ENCODE assay signal across 24 mouse cellular contexts in genomic region chr14:120113316-120113715, GRCm38 (mm10).
"Had no signal": no experiment of that assay in that cellular context is flagged by ENCODE, and none has a peak within 500 bp of the region (broad histone marks: within the 10 kb centered on the region; RNA-seq: fewer than 3 reads in every experiment).

No protein-coding gene starts in this region.

- DNase-seq: forebrain, postnatal 0 days; gastrocnemius, postnatal 14 days; gastrocnemius, postnatal 36 days; heart, adult 2 months; heart, postnatal 14 days; heart, postnatal 36 days; kidney, adult 11 months; kidney, adult 2 months; kidney, adult 9 months; kidney, postnatal 14 days; kidney, postnatal 36 days; layer of hippocampus, adult 9-11 months; layer of hippocampus, postnatal 36 days; left cerebral cortex, postnatal 4 days had no signal

- H3K4me3 ChIP-seq: heart, adult 2 months; heart, embryonic 13.5 days; heart, embryonic 15.5 days; hindbrain, embryonic 13.5 days; hindbrain, embryonic 15.5 days; kidney, embryonic 15.5 days; limb, embryonic 13.5 days had no signal

- H3K27ac ChIP-seq: heart, adult 2 months; heart, embryonic 13.5 days; heart, embryonic 15.5 days; hindbrain, embryonic 13.5 days; hindbrain, embryonic 15.5 days; hindbrain, postnatal 0 days; kidney, embryonic 15.5 days; kidney, postnatal 0 days; limb, embryonic 13.5 days had no signal

- H3K4me1 ChIP-seq: hindbrain, embryonic 13.5 days; hindbrain, embryonic 15.5 days; limb, embryonic 13.5 days had no signal

- ATAC-seq: forebrain, postnatal 0 days; hindbrain, postnatal 0 days; intestine, embryonic 16.5 days had no signal

- H3K9me3 ChIP-seq: heart, embryonic 13.5 days; heart, embryonic 15.5 days; hindbrain, embryonic 13.5 days; hindbrain, embryonic 15.5 days; kidney, embryonic 15.5 days; limb, embryonic 13.5 days had no signal

- H3K27me3 ChIP-seq: heart, embryonic 13.5 days; heart, embryonic 15.5 days; hindbrain, embryonic 13.5 days; hindbrain, embryonic 15.5 days; kidney, embryonic 15.5 days; limb, embryonic 13.5 days had no signal

- H3K9ac ChIP-seq: forebrain, postnatal 0 days; heart, embryonic 13.5 days; heart, embryonic 15.5 days; hindbrain, embryonic 13.5 days; hindbrain, embryonic 15.5 days; kidney, embryonic 15.5 days; limb, embryonic 13.5 days had no signal

- H3K4me2 ChIP-seq: heart, embryonic 11.5 days; heart, embryonic 13.5 days; heart, embryonic 15.5 days; hindbrain, embryonic 13.5 days; hindbrain, embryonic 15.5 days; kidney, embryonic 15.5 days; limb, embryonic 13.5 days had no signal

- H3K36me3 ChIP-seq: heart, embryonic 13.5 days; heart, embryonic 15.5 days; hindbrain, embryonic 13.5 days; hindbrain, embryonic 15.5 days; kidney, embryonic 15.5 days; limb, embryonic 13.5 days had no signal
